Mouse (Mus musculus) embryonic facial prominence, embryonic 13.5 days (tissue): ENCODE results near the gene Olfr1555-ps1. TPM values are rescaled to one million over a fixed set of nuclear protein-coding genes. Genes with fewer than 3 reads are reported as not detected.
"Not testable (repeated sequence)": the region's sequence is repeated elsewhere in the genome, so short reads cannot be mapped to it uniquely, and the experiment has no call there.

Experiments used
- ATAC-seq: fragments of 200-750 bp; cut with Nextera tagmentation; 2 replicates; pipeline ENCODE4 v1.8.0; 2017; ENCODE audit warnings: low read depth; ENCODE audit not compliant: insufficient number of reproducible peaks, insufficient read depth, low FRiP score, low TSS enrichment
- H3K27ac ChIP-seq: fragments of 300-500 bp; sonication (generic); 2 replicates; pipeline ENCODE4 v1.5.1; 2015; ENCODE audit warnings: moderate library complexity, mild to moderate bottlenecking, inconsistent platforms
- H3K27me3 ChIP-seq: fragments of 300-500 bp; sonication (generic); 2 replicates; pipeline ENCODE4 v1.6.1; 2015; ENCODE audit warnings: mild to moderate bottlenecking, inconsistent platforms
- H3K36me3 ChIP-seq: fragments of 300-500 bp; sonication (generic); 2 replicates; pipeline ENCODE4 v1.6.1; 2015; ENCODE audit warnings: mild to moderate bottlenecking, inconsistent platforms
- H3K4me1 ChIP-seq: fragments of 300-500 bp; sonication (generic); 2 replicates; pipeline ENCODE4 v1.6.1; 2015; ENCODE audit warnings: inconsistent platforms
- H3K4me2 ChIP-seq: fragments of 300-500 bp; sonication (generic); 2 replicates; pipeline ENCODE4 v1.6.1; 2015; ENCODE audit warnings: moderate library complexity, mild to moderate bottlenecking, inconsistent platforms
- H3K4me3 ChIP-seq: fragments of 300-500 bp; sonication (generic); 2 replicates; pipeline ENCODE4 v1.5.1; 2015; ENCODE audit warnings: mild to moderate bottlenecking, inconsistent platforms
- H3K9ac ChIP-seq: fragments of 300-500 bp; sonication (generic); 2 replicates; pipeline ENCODE4 v1.6.1; 2015; ENCODE audit warnings: mild to moderate bottlenecking, inconsistent platforms
- H3K9me3 ChIP-seq: fragments of 300-500 bp; sonication (generic); 2 replicates; pipeline ENCODE4 v1.6.1; 2016; ENCODE audit warnings: inconsistent platforms
- WGBS: fragments of 180-500 bp; shearing (Covaris S2); methylation state at CpG from one replicate; pipeline ENCODE4 v1.1.7; 2015; ENCODE audit warnings: mixed read lengths; 5-methylcytosine and 5-hydroxymethylcytosine counted together
- polyA plus RNA-seq: library from polyadenylated mRNA; unstranded; fragments of >200 nt; fragmentation: Nextera tagmentation; extraction: Ambion mirVana; gene quantifications from 2 replicates; pipeline ENCODE4 v1.2.1, GENCODE M21; 2015

The Olfr1555-ps1 gene
- polyA plus RNA-seq, result not detected in 2 replicates

GRCm38 (mm10) chr19:12170062-12170599 lies at the start of gene Olfr1555-ps1:
TSS of gene Olfr1555-ps1 (minus strand) at chr19:12170112.
- not testable (repeated sequence) for H3K9ac ChIP-seq, H3K27ac ChIP-seq, H3K4me3 ChIP-seq, ATAC-seq, H3K9me3 ChIP-seq, H3K36me3 ChIP-seq, H3K4me2 ChIP-seq, H3K4me1 ChIP-seq, H3K27me3 ChIP-seq
- 58% methylated on average over 1 of the region's 1 CpGs for WGBS

- Histone ChIP-seq H3K4me3 (no peak within 1 kb of the TSS), H3K36me3 (no peaks in the 10 kb centered on the region), H3K4me1 (no peaks in the 10 kb centered on the region), H3K9me3 (no peaks in the 10 kb centered on the region), H3K27ac (no peak within 1 kb of the TSS), H3K9ac (no peak within 1 kb of the TSS), H3K27me3 (no peaks in the 10 kb centered on the region), H3K4me2 (no peak within 1 kb of the TSS)
- 75% methylated on average over 1 of the region's 1 CpGs for WGBS
- ATAC-seq, result no peak
Observed at GRCm38 (mm10) chr19:12200334-12200733, 30.4 kb upstream of the Olfr1555-ps1 start, which contains the start of gene Olfr1431. TSS of gene Olfr1431 (plus strand) at chr19:12200634.

- ATAC-seq, H3K9ac ChIP-seq, H3K4me1 ChIP-seq, H3K27ac ChIP-seq, H3K27me3 ChIP-seq, H3K36me3 ChIP-seq, H3K4me3 ChIP-seq, H3K4me2 ChIP-seq, H3K9me3 ChIP-seq: not testable (repeated sequence)
- WGBS, result 80% methylated on average over 4 of the region's 4 CpGs
Observed at GRCm38 (mm10) chr19:12199076-12199475, 29.2 kb upstream of the Olfr1555-ps1 start.

- H3K27me3 ChIP-seq, ATAC-seq, H3K36me3 ChIP-seq, H3K9me3 ChIP-seq, H3K4me1 ChIP-seq, H3K9ac ChIP-seq, H3K4me3 ChIP-seq, H3K27ac ChIP-seq, H3K4me2 ChIP-seq: not testable (repeated sequence)
- WGBS, result 82% methylated on average over 5 of the region's 5 CpGs
Observed at GRCm38 (mm10) chr19:12175431-12175830, 5.5 kb upstream of the Olfr1555-ps1 start.

- no peak overlapping the region for H3K4me2 ChIP-seq
- H3K4me1 ChIP-seq, result peaks cover 4% of the 10 kb centered on the region; the same call in 1 of the 2 replicates
- ATAC-seq, result no peak
- H3K36me3 ChIP-seq, result no peaks in the 10 kb centered on the region
- no peaks in the 10 kb centered on the region for H3K9me3 ChIP-seq
- no peak overlapping the region for H3K9ac ChIP-seq
- WGBS, result 83% methylated on average over 3 of the region's 3 CpGs
- no peaks in the 10 kb centered on the region for H3K27me3 ChIP-seq
- H3K4me3 ChIP-seq, result no peak overlapping the region
- no peak overlapping the region for H3K27ac ChIP-seq
Observed at GRCm38 (mm10) chr19:12145452-12145851, 24.5 kb downstream of the Olfr1555-ps1 start.

- H3K27me3 ChIP-seq, result no peaks in the 10 kb centered on the region
- ATAC-seq, result no peak
- peak overlapping the region; percentile 74 for H3K27ac ChIP-seq
- no peak overlapping the region for H3K9ac ChIP-seq
- H3K9me3 ChIP-seq, result no peaks in the 10 kb centered on the region
- peak overlapping the region; percentile 7; the same call in 1 of the 2 replicates for H3K4me2 ChIP-seq
- no peak overlapping the region for H3K4me3 ChIP-seq
- no peaks in the 10 kb centered on the region for H3K36me3 ChIP-seq
- H3K4me1 ChIP-seq, result peaks cover 4% of the 10 kb centered on the region; the same call in 1 of the 2 replicates
- 20% methylated on average over 1 of the region's 1 CpGs for WGBS
Observed at GRCm38 (mm10) chr19:12143356-12143755, 26.6 kb downstream of the Olfr1555-ps1 start.

GRCm38 (mm10) chr19:12134289-12134688 lies 35.6 kb downstream of the Olfr1555-ps1 start:
- H3K4me1 ChIP-seq, result no peaks in the 10 kb centered on the region
- WGBS, result 28% methylated on average over 2 of the region's 2 CpGs
- H3K27ac ChIP-seq, result no peak overlapping the region

GRCm38 (mm10) chr19:12123103-12123502 lies 46.8 kb downstream of the Olfr1555-ps1 start, which contains the start of gene Olfr76:
TSS of gene Olfr76 (minus strand) at chr19:12123203.
- Histone ChIP-seq H3K4me2 (no peak within 1 kb of the TSS), H3K9me3 (no peaks in the 10 kb centered on the region), H3K4me1 (no peaks in the 10 kb centered on the region), H3K27ac (no peak within 1 kb of the TSS), H3K36me3 (no peaks in the 10 kb centered on the region), H3K27me3 (no peaks in the 10 kb centered on the region), H3K9ac (no peak within 1 kb of the TSS), H3K4me3 (no peak within 1 kb of the TSS)
- no peak for ATAC-seq
- 64% methylated on average over 3 of the region's 3 CpGs for WGBS

More at GRCm38 (mm10) chr19:12134289-12134688, 35.6 kb downstream of the Olfr1555-ps1 start:
- Histone ChIP-seq H3K4me2 (no peak overlapping the region), H3K9me3 (no peaks in the 10 kb centered on the region), H3K27me3 (no peaks in the 10 kb centered on the region), H3K9ac (no peak overlapping the region), H3K4me3 (no peak overlapping the region), H3K36me3 (no peaks in the 10 kb centered on the region)
- ATAC-seq, result no peak

- 76% methylated on average over 3 of the region's 3 CpGs for WGBS
- ATAC-seq, result no peak
- H3K4me1 ChIP-seq, result no peaks in the 10 kb centered on the region
- no peak overlapping the region for H3K27ac ChIP-seq
- no peaks in the 10 kb centered on the region for H3K9me3 ChIP-seq
- no peak overlapping the region for H3K4me3 ChIP-seq
- H3K4me2 ChIP-seq, result no peak overlapping the region
- no peak overlapping the region for H3K9ac ChIP-seq
- H3K27me3 ChIP-seq, result no peaks in the 10 kb centered on the region
- H3K36me3 ChIP-seq, result no peaks in the 10 kb centered on the region
Observed at GRCm38 (mm10) chr19:12116464-12116863, 53.4 kb downstream of the Olfr1555-ps1 start.

GRCm38 (mm10) chr19:12115797-12116196 lies 54.1 kb downstream of the Olfr1555-ps1 start, which contains the start of gene Olfr1428:
TSS of gene Olfr1428 (minus strand) at chr19:12115897.
- no peak within 1 kb of the TSS for H3K9ac ChIP-seq
- no peak within 1 kb of the TSS for H3K27ac ChIP-seq
- no peaks in the 10 kb centered on the region for H3K4me1 ChIP-seq
- H3K9me3 ChIP-seq, result no peaks in the 10 kb centered on the region
- H3K4me2 ChIP-seq, result no peak within 1 kb of the TSS
- no peak for ATAC-seq
- H3K27me3 ChIP-seq, result no peaks in the 10 kb centered on the region
- H3K36me3 ChIP-seq, result no peaks in the 10 kb centered on the region
- no peak within 1 kb of the TSS for H3K4me3 ChIP-seq
- 83% methylated on average over 1 of the region's 1 CpGs for WGBS
